Mouse (Mus musculus): ENCODE results near the gene Nudt6.
A peak's percentile ranks its signal among the peaks of the same experiment; 100 is the strongest.

Nudt6 gene

GRCm38 (mm10) chr3:37420072-37420471 lies at the start of gene Nudt6:
Gene Nudt6, minus strand, starts transcription at chr3:37420211.
- peak; percentile 95 for DNase-seq (ENCODE audit: low read depth)

- DNase-seq (ENCODE audit: low read depth), result no peak
Measured at GRCm38 (mm10) chr3:37469353-37469752, 49.3 kb upstream of the Nudt6 start.

- DNase-seq (ENCODE audit: low read depth), result peak; percentile 35
Measured at GRCm38 (mm10) chr3:37468170-37468569, 48.2 kb upstream of the Nudt6 start.

- DNase-seq (ENCODE audit: low read depth), result no peak
Measured at GRCm38 (mm10) chr3:37455992-37456391, 36.0 kb upstream of the Nudt6 start.

- DNase-seq (ENCODE audit: low read depth), result no peak
Measured at GRCm38 (mm10) chr3:37443409-37443808, 23.4 kb upstream of the Nudt6 start.

- DNase-seq (ENCODE audit: low read depth), result no peak
Measured at GRCm38 (mm10) chr3:37439770-37440169, 19.8 kb upstream of the Nudt6 start.

GRCm38 (mm10) chr3:37430359-37430758 lies 10.3 kb upstream of the Nudt6 start:
- DNase-seq (ENCODE audit: low read depth), result peak; percentile 22

GRCm38 (mm10) chr3:37426069-37426468 lies 6.1 kb upstream of the Nudt6 start:
- DNase-seq (ENCODE audit: low read depth), result no peak

GRCm38 (mm10) chr3:37421179-37421578 lies 1.2 kb upstream of the Nudt6 start:
- DNase-seq (ENCODE audit: low read depth), result no peak

GRCm38 (mm10) chr3:37420641-37421040 lies 630 bp upstream of the Nudt6 start:
- peak; percentile 67 for DNase-seq (ENCODE audit: low read depth)

GRCm38 (mm10) chr3:37419458-37419991 lies 486 bp downstream of the Nudt6 start, which contains the start of gene Spata5:
Gene Spata5, plus strand, starts transcription at chr3:37419896.
- peak; percentile 100 for DNase-seq (ENCODE audit: low read depth)

GRCm38 (mm10) chr3:37418961-37419457 lies 1.0 kb downstream of the Nudt6 start:
- peak; percentile 92 for DNase-seq (ENCODE audit: low read depth)

- DNase-seq (ENCODE audit: low read depth), result no peak
Measured at GRCm38 (mm10) chr3:37418341-37418740, 1.7 kb downstream of the Nudt6 start.

GRCm38 (mm10) chr3:37414413-37414960 lies 5.5 kb downstream of the Nudt6 start:
- DNase-seq (ENCODE audit: low read depth), result peak; percentile 85

- no peak for DNase-seq (ENCODE audit: low read depth)
Measured at GRCm38 (mm10) chr3:37413446-37413845, 6.6 kb downstream of the Nudt6 start.

GRCm38 (mm10) chr3:37407598-37407997 lies 12.4 kb downstream of the Nudt6 start:
- no peak for DNase-seq (ENCODE audit: low read depth)

- no peak for DNase-seq (ENCODE audit: low read depth)
Measured at GRCm38 (mm10) chr3:37401729-37402610, 18.0 kb downstream of the Nudt6 start.

- no peak for DNase-seq (ENCODE audit: low read depth)
Measured at GRCm38 (mm10) chr3:37398661-37399395, 21.2 kb downstream of the Nudt6 start.

- no peak for DNase-seq (ENCODE audit: low read depth)
Measured at GRCm38 (mm10) chr3:37397646-37398045, 22.4 kb downstream of the Nudt6 start.

- no peak for DNase-seq (ENCODE audit: low read depth)
Measured at GRCm38 (mm10) chr3:37396930-37397608, 22.9 kb downstream of the Nudt6 start.

- no peak for DNase-seq (ENCODE audit: low read depth)
Measured at GRCm38 (mm10) chr3:37387310-37387709, 32.7 kb downstream of the Nudt6 start.
